Mouse (Mus musculus) macrophage (primary cell): Measurements from ENCODE around the gene Vps13c. TPM values are rescaled to one million over a fixed set of nuclear protein-coding genes. Genes with fewer than 3 reads are reported as not detected.

Source experiments
- H3K27ac ChIP-seq: fragments of 350-480 bp; formaldehyde crosslinking; 2 replicates; pipeline ENCODE4 v1.9.0; 2021
- H3K36me3 ChIP-seq: fragments of 350-480 bp; formaldehyde crosslinking; 2 replicates; pipeline ENCODE4 v1.9.0; 2021; ENCODE audit errors: inconsistent target
- H3K4me3 ChIP-seq: fragments of 350-480 bp; formaldehyde crosslinking; 2 replicates; pipeline ENCODE4 v1.9.0; 2021; ENCODE audit errors: inconsistent target
- H3K79me2 ChIP-seq: fragments of 350-480 bp; formaldehyde crosslinking; 2 replicates; pipeline ENCODE4 v1.9.0; 2021; ENCODE audit errors: inconsistent target
- WGBS: methylation state at CpG from one replicate; pipeline ENCODE4 v1.1.7; 2026; ENCODE audit warnings: inconsistent platforms; ENCODE audit not compliant: missing documents; 5-methylcytosine and 5-hydroxymethylcytosine counted together
- polyA plus RNA-seq: library from polyadenylated mRNA; stranded (reverse); fragments of 250-400 nt; gene quantifications from 3 replicates; pipeline ENCODE4 v1.2.4, GENCODE M21; 2018; ENCODE audit warnings: inconsistent platforms

Vps13c gene
- polyA plus RNA-seq, 1 experiment from 2014 or later: 26.6 TPM

GRCm38 (mm10) chr9:67878197-67878769 is 38.1 kb downstream of the Vps13c start:
- Histone ChIP-seq H3K79me2 (no peaks in the 10 kb centered on the region), H3K4me3 (no peak overlapping the region), H3K27ac (no peak overlapping the region), H3K36me3 (peaks cover 53% of the 10 kb centered on the region)
- 93% methylated on average over 11 of the region's 11 CpGs for whole genome bisulfite sequencing

DNA sequence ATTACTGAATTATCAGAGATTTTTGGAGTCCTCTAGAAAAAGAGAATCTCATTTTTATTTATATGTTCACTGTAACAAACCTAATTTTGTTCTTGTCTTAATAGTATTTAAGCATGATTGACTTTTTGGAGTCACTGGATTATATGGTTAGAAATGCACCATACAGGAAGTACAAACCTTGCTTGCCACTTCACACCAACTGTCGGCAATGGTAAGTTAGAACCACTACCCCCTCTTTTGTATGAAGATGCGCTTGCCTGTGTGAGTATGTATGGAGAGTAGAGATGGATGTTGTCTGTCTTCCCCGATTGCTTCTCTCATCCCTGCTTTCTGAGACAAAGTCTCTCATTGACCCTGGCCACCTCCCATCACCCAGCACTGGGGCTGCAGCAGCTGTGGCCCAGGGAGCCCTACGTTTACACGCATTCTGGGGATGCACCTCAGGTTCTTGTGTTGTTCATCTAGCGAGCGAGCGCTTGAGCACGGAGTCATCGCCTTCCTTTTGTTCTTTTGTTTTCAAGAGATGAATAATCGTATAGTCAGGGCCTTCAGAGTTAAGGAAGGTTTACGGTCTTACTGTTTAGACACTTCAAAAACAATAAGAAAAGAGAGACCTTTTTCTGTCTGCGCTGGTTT is 43.3 kb downstream of the Vps13c start:
- no peak overlapping the region for H3K27ac ChIP-seq
- H3K4me3 ChIP-seq: no peak overlapping the region
- 98% methylated on average over 13 of the region's 13 CpGs for WGBS
- H3K36me3 ChIP-seq: peaks cover 84% of the 10 kb centered on the region
- H3K79me2 ChIP-seq: no peaks in the 10 kb centered on the region

DNA sequence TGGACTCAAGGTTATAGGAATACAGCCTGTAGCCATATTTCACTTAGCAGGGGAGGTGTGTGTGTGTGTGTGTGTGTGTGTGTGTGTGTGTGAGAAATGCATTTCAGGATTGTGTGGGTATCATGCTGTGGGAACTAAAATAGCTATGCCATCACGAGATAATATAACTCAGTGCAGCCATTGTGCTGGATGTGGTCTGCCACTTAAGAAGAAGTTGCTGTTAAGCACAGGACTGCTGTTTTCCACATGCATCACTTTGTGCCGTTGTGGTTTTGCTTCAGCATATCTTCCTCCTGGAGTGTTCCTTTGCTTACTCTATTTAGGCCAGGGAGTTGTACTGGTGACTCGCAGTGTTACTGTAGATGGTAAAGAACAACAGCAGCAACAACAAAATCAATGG is 43.9 kb downstream of the Vps13c start:
- H3K4me3 ChIP-seq: no peak overlapping the region
- no peaks in the 10 kb centered on the region for H3K79me2 ChIP-seq
- WGBS: 90% methylated on average over 3 of the region's 3 CpGs
- H3K36me3 ChIP-seq: peaks cover 82% of the 10 kb centered on the region
- H3K27ac ChIP-seq: no peak overlapping the region

DNA sequence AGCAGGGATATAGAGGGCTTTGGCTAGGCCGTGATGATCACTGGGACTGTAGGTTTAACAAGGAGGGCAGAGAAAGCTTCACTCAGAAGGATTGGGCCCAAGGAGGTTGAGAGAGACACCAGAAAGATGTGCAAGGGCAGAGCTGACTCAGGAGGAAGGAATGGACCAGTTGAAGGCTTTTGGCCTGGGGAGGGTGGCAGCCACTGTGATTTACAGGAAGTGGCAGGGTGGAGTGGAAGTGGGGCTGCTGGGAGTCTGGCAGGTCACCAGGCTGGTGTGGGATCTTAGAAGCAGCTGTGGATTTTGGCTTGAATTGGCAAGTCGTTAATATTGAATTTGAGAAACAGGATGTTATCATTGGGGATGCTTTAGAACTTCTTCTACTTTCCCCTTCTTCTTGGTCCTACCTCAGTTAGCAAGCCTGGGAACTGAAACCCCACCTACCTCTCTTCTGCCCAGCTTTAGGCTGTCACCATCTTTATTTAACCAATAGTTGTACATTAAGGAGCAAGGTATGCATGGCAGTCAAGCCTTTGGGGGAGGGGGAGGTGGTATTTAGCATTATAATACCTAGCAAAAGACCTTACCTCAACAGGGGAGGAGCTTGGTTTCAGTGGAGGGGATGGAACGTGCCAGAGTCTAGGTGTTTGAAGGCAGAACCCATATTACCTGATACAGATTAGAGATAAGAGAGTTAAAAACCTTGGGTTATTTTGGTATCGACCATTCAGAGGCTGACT is 47.0 kb downstream of the Vps13c start:
- Histone ChIP-seq H3K27ac (no peak overlapping the region), H3K4me3 (no peak overlapping the region), H3K79me2 (no peaks in the 10 kb centered on the region), H3K36me3 (peaks cover 86% of the 10 kb centered on the region)
- 78% methylated on average over 4 of the region's 4 CpGs for WGBS

DNA sequence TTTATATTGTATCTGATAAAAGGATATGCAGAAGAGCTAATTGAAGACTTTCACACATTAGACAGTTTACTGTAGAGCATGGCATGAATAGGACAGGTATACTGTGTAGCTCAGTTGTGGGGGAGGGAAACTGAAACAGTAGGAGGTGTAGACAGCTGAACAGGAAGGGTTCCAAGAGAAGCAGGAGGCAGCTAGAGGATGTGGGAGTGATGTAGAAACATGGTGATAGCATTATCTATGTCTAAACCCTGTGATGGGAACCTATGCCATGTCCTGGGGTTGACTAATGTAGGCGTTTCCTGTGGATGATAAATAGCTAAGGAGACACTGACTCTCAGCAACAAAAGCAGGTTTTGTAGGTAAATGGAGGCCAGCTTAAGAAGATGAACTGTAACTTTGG is 53.3 kb downstream of the Vps13c start:
- Histone ChIP-seq H3K79me2 (no peaks in the 10 kb centered on the region), H3K4me3 (no peak overlapping the region), H3K36me3 (peaks cover 87% of the 10 kb centered on the region), H3K27ac (no peak overlapping the region)
- 100% methylated on average over 1 of the region's 1 CpGs for WGBS

- Histone ChIP-seq H3K36me3 (peaks cover 92% of the 10 kb centered on the region), H3K79me2 (no peaks in the 10 kb centered on the region), H3K4me3 (no peak overlapping the region), H3K27ac (no peak overlapping the region)
- WGBS: 93% methylated on average over 12 of the region's 12 CpGs
Observed at GRCm38 (mm10) chr9:67896646-67897295, 56.6 kb downstream of the Vps13c start.

GRCm38 (mm10) chr9:67900398-67900797 is 60.2 kb downstream of the Vps13c start:
- no peak overlapping the region for H3K27ac ChIP-seq
- H3K4me3 ChIP-seq: no peak overlapping the region
- WGBS: 95% methylated on average over 5 of the region's 5 CpGs
- H3K36me3 ChIP-seq: peaks cover 92% of the 10 kb centered on the region
- H3K79me2 ChIP-seq: no peaks in the 10 kb centered on the region

DNA sequence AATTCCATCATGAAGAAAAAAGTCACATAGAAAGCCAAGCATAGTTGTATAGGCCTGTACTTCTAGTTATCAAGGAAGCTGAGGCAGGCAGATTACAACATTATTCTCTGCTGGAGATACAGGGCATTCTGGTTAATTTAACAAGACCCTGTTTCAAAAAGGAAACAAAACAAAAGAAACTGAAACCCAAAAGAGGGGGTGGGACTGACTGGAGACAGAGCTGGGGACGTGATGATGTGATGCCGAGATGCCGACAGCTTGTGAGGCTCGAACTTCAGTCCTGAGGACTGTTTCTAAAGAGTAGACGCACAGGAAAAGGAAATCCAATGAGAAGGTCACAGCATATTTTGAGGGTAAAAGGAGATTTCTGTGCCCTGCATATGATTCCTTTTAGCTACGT is 64.2 kb downstream of the Vps13c start:
- no peaks in the 10 kb centered on the region for H3K79me2 ChIP-seq
- 92% methylated on average over 6 of the region's 6 CpGs for WGBS
- no peak overlapping the region for H3K4me3 ChIP-seq
- H3K36me3 ChIP-seq: peaks cover 99% of the 10 kb centered on the region
- no peak overlapping the region for H3K27ac ChIP-seq

- WGBS: 100% methylated on average over 1 of the region's 2 CpGs
- Histone ChIP-seq H3K27ac (no peak overlapping the region), H3K79me2 (no peaks in the 10 kb centered on the region), H3K36me3 (peaks cover 99% of the 10 kb centered on the region), H3K4me3 (no peak overlapping the region)
Observed at GRCm38 (mm10) chr9:67905541-67905940, 65.3 kb downstream of the Vps13c start.

GRCm38 (mm10) chr9:67914681-67915080 is 74.5 kb downstream of the Vps13c start:
- no peaks in the 10 kb centered on the region for H3K79me2 ChIP-seq
- H3K4me3 ChIP-seq: no peak overlapping the region
- no peak overlapping the region for H3K27ac ChIP-seq
- peaks cover 98% of the 10 kb centered on the region for H3K36me3 ChIP-seq
- 94% methylated on average over 7 of the region's 7 CpGs for WGBS

DNA sequence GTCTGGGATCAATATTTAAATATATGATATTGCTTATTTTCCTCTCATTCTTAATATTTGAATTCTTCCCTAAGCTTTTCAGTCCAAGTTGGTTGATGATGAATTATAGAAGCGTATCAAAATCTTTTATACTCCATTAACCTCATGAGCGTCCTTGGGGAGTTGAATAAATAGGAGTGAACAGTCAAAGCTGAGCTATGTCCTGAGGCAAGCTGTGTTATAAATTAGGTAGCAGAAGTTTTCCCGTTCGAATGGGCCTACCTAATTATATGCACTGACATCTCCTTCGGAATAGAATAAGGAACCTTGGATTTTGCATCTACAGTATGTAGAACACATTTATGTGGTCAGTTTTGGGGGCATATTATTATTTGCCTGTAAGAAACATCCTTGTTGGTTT is 82.2 kb downstream of the Vps13c start:
- Histone ChIP-seq H3K27ac (no peak overlapping the region), H3K4me3 (no peak overlapping the region), H3K79me2 (no peaks in the 10 kb centered on the region), H3K36me3 (peaks cover 90% of the 10 kb centered on the region)
- WGBS: 97% methylated on average over 5 of the region's 5 CpGs

DNA sequence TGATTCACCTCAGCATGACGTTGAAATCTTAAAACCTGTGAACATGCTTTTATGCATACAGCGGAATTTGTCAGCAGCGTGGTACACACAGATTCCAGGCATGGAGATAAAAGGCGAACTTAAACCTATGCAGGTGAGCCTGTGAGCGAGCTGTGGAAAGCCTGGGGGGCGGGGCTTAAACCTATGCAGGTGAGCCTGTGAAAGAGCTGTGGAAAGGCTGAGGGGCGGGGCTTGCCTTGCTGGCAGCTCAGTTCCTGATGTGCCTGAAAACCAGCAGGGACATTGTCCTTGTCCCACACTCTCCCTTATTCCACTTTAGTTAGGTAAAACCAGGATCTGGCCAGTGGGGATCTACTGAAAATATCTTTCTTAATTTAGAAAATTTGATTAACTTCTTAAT is 90.4 kb downstream of the Vps13c start:
- 83% methylated on average over 7 of the region's 7 CpGs for WGBS
- Histone ChIP-seq H3K79me2 (no peaks in the 10 kb centered on the region), H3K4me3 (no peak overlapping the region), H3K27ac (no peak overlapping the region), H3K36me3 (peaks cover 86% of the 10 kb centered on the region)

- Histone ChIP-seq H3K27ac (no peak overlapping the region), H3K36me3 (peaks cover 86% of the 10 kb centered on the region), H3K79me2 (no peaks in the 10 kb centered on the region), H3K4me3 (no peak overlapping the region)
- WGBS: 100% methylated on average over 2 of the region's 2 CpGs
Observed at GRCm38 (mm10) chr9:67937286-67937685, 97.1 kb downstream of the Vps13c start.

DNA sequence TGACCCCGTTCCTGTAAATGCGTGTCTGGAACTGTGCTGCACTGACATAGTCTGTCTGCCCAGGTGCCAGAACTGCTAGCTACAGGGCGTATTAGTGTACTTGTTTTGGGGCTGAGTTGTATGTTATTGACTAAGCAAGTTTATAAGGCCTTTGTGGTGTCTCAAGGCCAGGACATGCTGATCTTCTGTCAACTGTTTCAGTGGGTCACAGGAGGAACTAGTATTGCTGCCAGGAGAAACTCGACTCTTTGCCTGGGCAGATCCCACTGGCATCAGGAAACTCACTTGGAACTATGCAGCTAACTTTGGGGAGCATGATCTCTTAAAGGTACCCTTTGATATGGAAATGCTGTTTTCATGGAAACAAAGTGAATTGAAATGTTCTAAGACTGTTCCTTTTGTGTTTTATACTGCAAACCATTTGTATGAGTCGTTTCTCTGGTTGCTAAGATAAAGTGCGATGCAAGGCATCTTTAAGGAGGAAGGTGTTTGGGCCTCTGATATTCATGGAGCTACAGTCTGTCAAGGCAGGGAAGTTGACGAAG is 115.3 kb downstream of the Vps13c start:
- 90% methylated on average over 7 of the region's 7 CpGs for WGBS
- H3K4me3 ChIP-seq: no peak overlapping the region
- H3K27ac ChIP-seq: no peak overlapping the region
- no peaks in the 10 kb centered on the region for H3K79me2 ChIP-seq
- peaks cover 94% of the 10 kb centered on the region for H3K36me3 ChIP-seq

DNA sequence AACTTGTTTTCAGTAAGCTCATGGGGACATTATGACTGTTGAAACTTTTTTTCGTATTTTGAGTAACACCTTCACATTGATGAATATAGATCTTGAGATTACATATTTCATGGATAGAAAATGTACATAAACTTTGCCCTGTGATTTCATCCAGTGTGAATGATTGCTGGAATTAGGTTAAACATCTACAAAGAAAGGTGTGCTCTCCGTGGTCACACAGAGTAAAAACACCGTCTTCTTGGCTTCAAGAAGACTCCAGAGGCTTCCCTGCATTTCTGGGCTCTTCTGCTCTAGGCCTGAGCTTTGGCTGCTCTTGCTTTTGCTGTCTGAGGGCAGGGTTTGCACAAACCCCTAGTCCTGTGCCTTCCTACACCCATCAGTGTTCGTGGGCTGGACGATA is 121.8 kb downstream of the Vps13c start:
- H3K36me3 ChIP-seq: peaks cover 76% of the 10 kb centered on the region
- H3K4me3 ChIP-seq: no peak overlapping the region
- H3K27ac ChIP-seq: no peak overlapping the region
- H3K79me2 ChIP-seq: no peaks in the 10 kb centered on the region
- WGBS: 99% methylated on average over 5 of the region's 5 CpGs
